Mouse (Mus musculus): ENCODE measurements at regions not wholly inside any gene's neighbourhood (a gene's known extent, or its start where the extent isn't known, plus 50 kb on each side); places are given as distances from the start of the nearest gene placed in this dataset.

DNA sequence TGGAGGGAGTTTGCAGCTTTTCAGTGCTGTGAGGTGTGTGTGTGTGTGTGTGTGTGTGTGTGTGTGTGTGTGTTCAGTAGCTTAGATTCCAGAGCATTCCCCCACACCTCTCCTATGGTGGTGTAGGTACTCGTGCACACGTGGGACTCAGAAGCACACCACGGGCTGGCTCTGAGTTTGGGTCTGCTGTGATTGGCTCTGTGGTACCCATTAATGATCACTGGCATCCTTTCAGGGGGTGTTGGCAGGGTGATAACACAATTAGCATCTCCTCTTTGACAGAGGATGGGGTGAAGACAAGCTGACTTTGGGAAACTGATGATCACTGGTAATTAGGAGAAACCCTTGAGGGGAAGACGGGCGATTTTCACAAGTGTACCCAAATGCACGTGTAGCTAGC is 219.7 kb upstream of the Zfp507 start:
- no peak for TF ChIP-seq POLR2A (IDR thresholded peaks at IDR 0.05; ENCODE audit: control insufficient read depth, low read depth, low read length)
- TF ChIP-seq CTCF (IDR thresholded peaks at IDR 0.05; ENCODE audit: control insufficient read depth, insufficient read depth, insufficient replicate concordance, low read depth, low read length) = no peak
- H3K27me3 ChIP-seq (ENCODE audit: control insufficient read depth, insufficient read depth, low read length) = no peaks in the 10 kb centered on the region
- H3K4me1 ChIP-seq (ENCODE audit: control insufficient read depth, insufficient read depth, low read length) = peaks cover 2% of the 10 kb centered on the region; the same call in 1 of the 2 replicates
- H3K36me3 ChIP-seq (ENCODE audit: control insufficient read depth, insufficient read depth, low read length) = no peaks in the 10 kb centered on the region
- no peak overlapping the region for H3K27ac ChIP-seq (ENCODE audit: control insufficient read depth, insufficient read depth, low read depth, low read length)
- peak overlapping the region; percentile 51 for H3K4me3 ChIP-seq (ENCODE audit: control insufficient read depth, low read depth, low read length)

DNA sequence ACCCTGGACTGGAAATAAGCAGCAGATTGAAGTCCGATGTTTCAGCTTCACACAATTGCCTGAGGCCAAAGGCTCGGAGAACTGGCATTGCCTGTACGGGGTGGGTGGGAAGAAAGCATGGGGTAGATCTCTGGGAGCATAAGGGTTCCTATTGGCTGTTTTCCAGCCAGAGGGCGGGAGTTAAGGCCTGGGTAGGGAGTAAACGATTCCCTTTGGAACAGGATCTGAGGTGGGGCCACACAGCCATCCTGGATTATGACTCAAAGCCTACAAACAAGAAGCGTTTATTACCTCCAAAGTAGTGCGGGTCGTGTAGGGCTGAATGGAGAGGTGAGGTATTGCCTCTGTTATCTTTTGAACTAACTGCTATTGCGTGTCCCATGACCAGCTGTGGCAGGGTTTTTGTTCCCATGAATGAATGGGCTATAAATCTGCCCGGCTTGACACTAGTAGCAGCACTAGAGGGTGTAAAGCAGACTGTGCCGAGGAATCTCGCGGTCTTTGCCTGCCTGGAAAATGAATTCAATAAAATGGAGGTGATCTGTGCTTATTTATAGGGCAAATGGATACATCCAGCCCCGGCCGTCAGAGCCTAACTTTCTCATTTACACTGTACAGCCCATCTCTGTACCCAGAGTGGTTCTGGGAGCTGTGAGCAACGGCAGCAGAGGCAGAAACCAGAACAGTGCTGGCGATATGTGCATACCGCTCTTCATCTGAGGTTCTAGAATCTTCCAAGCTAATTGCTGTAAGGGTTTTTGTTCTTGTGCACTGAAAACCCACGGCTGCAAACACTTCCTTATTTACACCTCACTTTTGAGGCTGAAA is 214.3 kb upstream of the Zfp507 start:
- H3K4me1 ChIP-seq (ENCODE audit: control insufficient read depth, insufficient read depth, low read length) = peaks cover 8% of the 10 kb centered on the region
- H3K27me3 ChIP-seq (ENCODE audit: control insufficient read depth, insufficient read depth, low read length) = no peaks in the 10 kb centered on the region
- no peak for TF ChIP-seq CTCF (IDR thresholded peaks at IDR 0.05; ENCODE audit: control insufficient read depth, insufficient read depth, insufficient replicate concordance, low read depth, low read length)
- no peak for TF ChIP-seq POLR2A (IDR thresholded peaks at IDR 0.05; ENCODE audit: control insufficient read depth, low read depth, low read length)
- H3K27ac ChIP-seq (ENCODE audit: control insufficient read depth, insufficient read depth, low read depth, low read length) = no peak overlapping the region
- no peaks in the 10 kb centered on the region for H3K36me3 ChIP-seq (ENCODE audit: control insufficient read depth, insufficient read depth, low read length)
- no peak overlapping the region for H3K4me3 ChIP-seq (ENCODE audit: control insufficient read depth, low read depth, low read length)

DNA sequence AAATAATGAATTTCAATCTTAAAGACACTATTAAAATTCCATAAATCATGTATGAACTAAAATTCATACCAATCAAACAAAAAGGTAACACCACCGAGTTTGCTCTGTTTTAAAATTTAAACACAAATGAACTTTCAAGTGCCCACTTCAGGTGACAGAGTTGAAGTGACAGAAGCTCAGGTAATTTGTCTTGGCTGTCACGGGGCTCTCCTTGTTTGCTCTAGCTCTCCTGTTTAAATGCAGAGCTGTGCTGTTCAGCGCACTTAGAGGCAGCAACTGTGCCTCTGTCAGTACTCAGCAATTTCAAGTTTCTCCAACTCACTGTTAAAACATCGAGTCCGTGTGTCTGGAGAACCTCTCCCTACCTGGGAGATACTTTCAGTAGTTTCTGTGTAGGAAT is 193.8 kb upstream of the Zfp507 start:
- Histone ChIP-seq H3K27ac (ENCODE audit: control insufficient read depth, insufficient read depth, low read depth, low read length) (no peak overlapping the region), H3K4me3 (ENCODE audit: control insufficient read depth, low read depth, low read length) (no peak overlapping the region), H3K36me3 (ENCODE audit: control insufficient read depth, insufficient read depth, low read length) (no peaks in the 10 kb centered on the region), H3K27me3 (ENCODE audit: control insufficient read depth, insufficient read depth, low read length) (no peaks in the 10 kb centered on the region), H3K4me1 (ENCODE audit: control insufficient read depth, insufficient read depth, low read length) (no peaks in the 10 kb centered on the region)
- TF ChIP-seq CTCF (IDR thresholded peaks at IDR 0.05; ENCODE audit: control insufficient read depth, insufficient read depth, insufficient replicate concordance, low read depth, low read length) (no peak), POLR2A (IDR thresholded peaks at IDR 0.05; ENCODE audit: control insufficient read depth, low read depth, low read length) (no peak)

DNA sequence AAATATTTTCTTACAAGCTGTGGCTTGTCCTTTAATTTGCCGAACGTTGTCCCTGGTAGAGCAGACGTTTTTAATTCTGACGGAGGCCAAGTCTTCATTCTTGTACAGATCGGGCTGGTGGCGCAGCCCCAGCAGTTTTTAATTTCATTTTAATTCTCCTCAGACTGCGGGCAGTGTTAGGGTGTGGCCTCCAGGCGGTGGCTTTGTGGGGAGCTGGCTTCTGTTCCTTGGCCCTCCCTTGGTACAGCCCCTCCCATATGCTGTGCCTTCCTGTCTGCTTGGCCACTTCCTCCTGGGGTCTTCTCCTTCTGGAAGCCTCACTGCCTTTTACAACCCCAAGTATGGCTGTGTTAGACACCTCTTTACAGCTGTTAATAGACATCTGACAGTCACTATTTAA is 189.7 kb upstream of the Zfp507 start:
- no peak overlapping the region for H3K27ac ChIP-seq (ENCODE audit: control insufficient read depth, insufficient read depth, low read depth, low read length)
- TF ChIP-seq POLR2A (IDR thresholded peaks at IDR 0.05; ENCODE audit: control insufficient read depth, low read depth, low read length) = no peak
- TF ChIP-seq CTCF (IDR thresholded peaks at IDR 0.05; ENCODE audit: control insufficient read depth, insufficient read depth, insufficient replicate concordance, low read depth, low read length) = no peak
- H3K4me1 ChIP-seq (ENCODE audit: control insufficient read depth, insufficient read depth, low read length) = no peaks in the 10 kb centered on the region
- no peak overlapping the region for H3K4me3 ChIP-seq (ENCODE audit: control insufficient read depth, low read depth, low read length)
- H3K36me3 ChIP-seq (ENCODE audit: control insufficient read depth, insufficient read depth, low read length) = no peaks in the 10 kb centered on the region
- no peaks in the 10 kb centered on the region for H3K27me3 ChIP-seq (ENCODE audit: control insufficient read depth, insufficient read depth, low read length)

DNA sequence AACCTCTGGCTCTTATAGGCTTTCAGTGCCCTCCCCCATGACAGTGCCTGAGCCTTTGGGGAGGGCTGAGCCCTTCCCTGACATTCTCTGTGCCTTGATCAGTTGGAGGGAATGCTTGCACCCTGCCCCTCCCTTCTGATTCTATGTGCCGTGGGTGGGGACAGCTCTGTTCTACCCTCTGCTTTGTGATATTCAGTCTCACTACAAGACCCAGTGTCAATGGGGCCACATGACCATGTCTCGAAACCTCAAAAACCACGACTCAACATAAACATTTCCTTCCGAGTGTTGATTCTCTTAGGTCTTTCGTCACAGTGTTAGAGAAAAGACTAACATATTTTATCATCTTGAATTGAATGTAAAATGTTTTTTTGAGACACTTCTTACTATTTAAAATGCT is 188.3 kb upstream of the Zfp507 start:
- Histone ChIP-seq H3K27ac (ENCODE audit: control insufficient read depth, insufficient read depth, low read depth, low read length) (no peak overlapping the region), H3K4me1 (ENCODE audit: control insufficient read depth, insufficient read depth, low read length) (no peaks in the 10 kb centered on the region), H3K36me3 (ENCODE audit: control insufficient read depth, insufficient read depth, low read length) (no peaks in the 10 kb centered on the region), H3K27me3 (ENCODE audit: control insufficient read depth, insufficient read depth, low read length) (no peaks in the 10 kb centered on the region), H3K4me3 (ENCODE audit: control insufficient read depth, low read depth, low read length) (no peak overlapping the region)
- no peak for TF ChIP-seq POLR2A (IDR thresholded peaks at IDR 0.05; ENCODE audit: control insufficient read depth, low read depth, low read length)
- no peak for TF ChIP-seq CTCF (IDR thresholded peaks at IDR 0.05; ENCODE audit: control insufficient read depth, insufficient read depth, insufficient replicate concordance, low read depth, low read length)

DNA sequence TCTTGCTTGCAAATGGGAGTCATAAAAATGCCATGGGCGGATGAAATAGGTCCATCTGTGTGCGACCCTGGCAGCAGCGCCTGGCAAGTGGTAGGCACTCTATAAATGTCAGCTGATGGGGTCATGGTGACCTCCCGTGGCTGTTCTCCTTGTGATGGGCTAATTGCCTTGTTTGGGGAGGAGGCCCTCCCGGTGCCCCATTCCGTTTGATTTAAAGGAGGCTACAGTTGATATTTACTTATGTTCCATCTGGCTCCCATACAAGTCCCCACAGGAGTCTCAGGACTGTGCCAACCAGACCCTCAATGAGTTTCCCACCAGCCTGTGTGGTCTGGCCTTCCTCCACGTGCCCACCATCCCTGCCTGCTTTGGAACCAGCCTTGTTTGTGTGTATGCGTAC is 186.7 kb upstream of the Zfp507 start:
- H3K4me3 ChIP-seq (ENCODE audit: control insufficient read depth, low read depth, low read length) = no peak overlapping the region
- no peaks in the 10 kb centered on the region for H3K36me3 ChIP-seq (ENCODE audit: control insufficient read depth, insufficient read depth, low read length)
- no peaks in the 10 kb centered on the region for H3K27me3 ChIP-seq (ENCODE audit: control insufficient read depth, insufficient read depth, low read length)
- TF ChIP-seq POLR2A (IDR thresholded peaks at IDR 0.05; ENCODE audit: control insufficient read depth, low read depth, low read length) (no peak), CTCF (IDR thresholded peaks at IDR 0.05; ENCODE audit: control insufficient read depth, insufficient read depth, insufficient replicate concordance, low read depth, low read length) (no peak)
- no peaks in the 10 kb centered on the region for H3K4me1 ChIP-seq (ENCODE audit: control insufficient read depth, insufficient read depth, low read length)
- H3K27ac ChIP-seq (ENCODE audit: control insufficient read depth, insufficient read depth, low read depth, low read length) = no peak overlapping the region

DNA sequence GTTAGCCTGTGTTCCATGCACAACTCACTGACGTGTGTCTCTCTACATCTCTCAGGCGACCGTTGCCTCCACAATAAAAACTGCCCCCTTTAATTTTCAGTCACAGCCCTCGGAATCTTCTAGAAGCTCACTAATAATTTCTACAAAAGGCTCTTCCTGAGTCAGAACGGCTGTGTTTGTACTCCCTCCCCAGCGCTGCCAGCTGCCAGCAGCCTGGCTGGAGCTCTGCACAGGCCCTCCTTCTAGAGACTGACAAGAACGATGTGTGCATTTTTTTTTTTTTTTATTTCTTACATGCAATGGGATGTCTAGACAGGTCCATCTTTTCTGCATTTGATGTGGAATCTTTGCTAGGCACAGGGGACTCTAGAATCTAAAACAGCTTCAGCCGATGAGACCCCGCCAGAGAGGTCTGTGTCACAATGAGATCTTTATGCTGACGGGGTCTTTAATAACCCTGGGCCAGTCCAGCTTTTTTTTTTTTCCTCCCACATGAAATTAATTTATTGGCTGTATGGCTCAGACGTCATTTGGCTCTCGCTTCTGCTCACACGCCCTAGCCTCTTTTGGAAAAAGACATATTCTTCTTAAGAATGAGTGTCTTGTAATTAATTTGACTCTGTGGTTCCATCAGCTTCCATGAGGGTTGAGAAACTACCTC is 185.8 kb upstream of the Zfp507 start:
- no peak for TF ChIP-seq CTCF (IDR thresholded peaks at IDR 0.05; ENCODE audit: control insufficient read depth, insufficient read depth, insufficient replicate concordance, low read depth, low read length)
- TF ChIP-seq POLR2A (IDR thresholded peaks at IDR 0.05; ENCODE audit: control insufficient read depth, low read depth, low read length) = no peak
- no peaks in the 10 kb centered on the region for H3K27me3 ChIP-seq (ENCODE audit: control insufficient read depth, insufficient read depth, low read length)
- H3K27ac ChIP-seq (ENCODE audit: control insufficient read depth, insufficient read depth, low read depth, low read length) = no peak overlapping the region
- H3K4me3 ChIP-seq (ENCODE audit: control insufficient read depth, low read depth, low read length) = no peak overlapping the region
- H3K4me1 ChIP-seq (ENCODE audit: control insufficient read depth, insufficient read depth, low read length) = no peaks in the 10 kb centered on the region
- H3K36me3 ChIP-seq (ENCODE audit: control insufficient read depth, insufficient read depth, low read length) = no peaks in the 10 kb centered on the region

Data from testis, adult 2 months (tissue).